Mouse (Mus musculus) liver, embryonic 14 days (tissue): ENCODE results near the gene Olfr123. TPM values are rescaled to one million over a fixed set of nuclear protein-coding genes. Genes with fewer than 3 reads are reported as not detected.

ENCODE experiments used
- polyA plus RNA-seq: library from polyadenylated mRNA; depleted of rRNA; stranded (reverse); fragments of >200 nt; gene quantifications from 2 replicates; pipeline ENCODE4 v1.2.3, GENCODE M21; 2012; rRNA removed

Gene Olfr123
- polyA plus RNA-seq, result not detected in 2 replicates

DNA sequence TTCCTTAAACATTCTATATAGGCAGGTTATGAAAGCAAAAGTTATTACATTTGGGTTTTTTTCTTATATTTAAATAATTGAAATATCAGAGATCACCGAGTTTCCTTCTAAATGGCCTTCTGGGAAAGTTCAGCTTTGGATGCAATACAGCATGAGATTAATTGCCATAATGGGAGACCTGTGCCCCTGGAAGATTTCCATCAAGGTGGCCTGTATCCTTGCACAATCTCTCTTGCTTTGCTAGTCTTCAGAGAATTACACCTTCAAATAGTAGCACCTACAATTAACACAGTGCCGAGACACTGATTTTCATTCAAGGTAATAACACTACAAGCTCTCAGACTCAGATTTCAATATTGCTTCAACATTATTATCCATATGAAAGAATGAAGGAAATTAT is at the start of gene Olfr123:
Olfr123 (plus strand) TSS at position 301 of the 400 bp plus-strand sequence.

DNA sequence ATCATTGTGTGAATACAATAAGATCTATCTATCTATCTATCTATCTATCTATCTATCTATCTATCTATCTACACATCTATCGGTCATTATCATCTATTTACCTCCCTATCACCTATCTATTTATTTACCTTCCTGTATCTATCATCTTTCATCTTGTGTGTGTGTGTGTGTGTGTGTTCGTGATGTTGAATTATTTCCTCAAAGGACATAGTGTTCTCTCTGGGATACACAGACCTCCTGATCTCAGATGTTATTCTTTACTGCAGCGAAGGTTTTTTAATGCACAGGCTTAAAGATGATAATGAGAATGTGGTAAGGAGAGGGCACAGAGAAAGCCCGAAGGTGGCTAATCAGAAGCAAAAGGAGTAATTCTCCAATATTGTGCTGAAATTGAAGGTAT is 25.0 kb upstream of the Olfr123 start, which contains the start of gene Olfr122:
Olfr122 (plus strand) TSS at position 301 of the 400 bp plus-strand sequence.

GRCm38 (mm10) chr17:37799588-37799987 is 6.3 kb downstream of the Olfr123 start, which contains the start of gene Olfr124:
Olfr124 (plus strand) TSS chr17:37799888.

GRCm38 (mm10) chr17:37832649-37833048 is 39.3 kb downstream of the Olfr123 start, which contains the start of gene Olfr125:
Olfr125 (plus strand) TSS chr17:37832949.

GRCm38 (mm10) chr17:37847183-37847582 is 53.9 kb downstream of the Olfr123 start, which contains the start of gene Olfr126:
Olfr126 (plus strand) TSS chr17:37847483.

Other genes starting within 250 kb of the Olfr123 start
- not detected in 2 replicates for gene Olfr112, start 224.1 kb upstream of the Olfr123 start, polyA plus RNA-seq
- not detected in 2 replicates for gene Olfr113, start 215.9 kb upstream of the Olfr123 start, polyA plus RNA-seq
- not detected in 2 replicates for gene Olfr114, start 200.8 kb upstream of the Olfr123 start, polyA plus RNA-seq
- not detected in 2 replicates for gene Olfr115, start 166.4 kb upstream of the Olfr123 start, polyA plus RNA-seq
- not detected in 2 replicates for gene Olfr116, start 166.3 kb upstream of the Olfr123 start, polyA plus RNA-seq
- gene Olfr117, start 129.7 kb upstream of the Olfr123 start, polyA plus RNA-seq, result not detected in 2 replicates
- not detected in 2 replicates for gene Olfr118, start 126.5 kb upstream of the Olfr123 start, polyA plus RNA-seq
- gene Olfr119, start 97.0 kb upstream of the Olfr123 start, polyA plus RNA-seq, result not detected in 2 replicates
- gene Olfr120, start 71.7 kb upstream of the Olfr123 start, polyA plus RNA-seq, result not detected in 2 replicates
- gene Olfr121, start 44.7 kb upstream of the Olfr123 start, polyA plus RNA-seq, result not detected in 2 replicates
- gene Olfr122, start 24.9 kb upstream of the Olfr123 start, polyA plus RNA-seq, result not detected in 2 replicates
- not detected in 2 replicates for gene Olfr124, start 6.4 kb downstream of the Olfr123 start, polyA plus RNA-seq
- gene Olfr125, start 39.4 kb downstream of the Olfr123 start, polyA plus RNA-seq, result not detected in 2 replicates
- gene Olfr126, start 54.0 kb downstream of the Olfr123 start, polyA plus RNA-seq, result not detected in 2 replicates
- gene Olfr127, start 106.9 kb downstream of the Olfr123 start, polyA plus RNA-seq, result not detected in 2 replicates
- gene Olfr128, start 127.0 kb downstream of the Olfr123 start, polyA plus RNA-seq, result not detected in 2 replicates
- gene Olfr761, start 159.6 kb downstream of the Olfr123 start, polyA plus RNA-seq, result not detected in 2 replicates